Mouse (Mus musculus) liver, embryonic 14.5 days (tissue): ENCODE data around the gene Sh3bp4. TPM values are rescaled to one million over a fixed set of nuclear protein-coding genes. Genes with fewer than 3 reads are reported as not detected.

Source experiments
- ATAC-seq: fragments of 200-750 bp; cut with Nextera tagmentation; 2 replicates; pipeline ENCODE4 v1.8.0; 2017; ENCODE audit warnings: moderate number of reproducible peaks, mild to moderate bottlenecking, moderate library complexity; ENCODE audit not compliant: insufficient read depth
- DNase-seq, 3 experiments: peaks; one replicate each; pipeline ENCODE4 v3.0.0-alpha.2; 2012 to 2013; ENCODE audit warnings: low read depth in 3 of 3, low spot score in 3 of 3
- H3K27ac ChIP-seq: fragments of 300-500 bp; sonication (generic); 2 replicates; pipeline ENCODE4 v1.5.1; 2014; ENCODE audit warnings: moderate library complexity, mild to moderate bottlenecking, control low read depth, inconsistent platforms
- H3K27me3 ChIP-seq: fragments of 300-500 bp; sonication (generic); 2 replicates; pipeline ENCODE4 v1.6.1; 2014; ENCODE audit warnings: mild to moderate bottlenecking, low read length, moderate library complexity; ENCODE audit not compliant: control insufficient read depth, insufficient read depth
- H3K36me3 ChIP-seq: fragments of 300-500 bp; sonication (generic); replicated peaks from 2 replicates; pipeline ENCODE4 v1.6.1; 2014; ENCODE audit warnings: low read depth; ENCODE audit not compliant: control insufficient read depth, insufficient read depth
- H3K4me1 ChIP-seq, 2 experiments: fragments of 200-500 bp in 1 of 2; fragments of 300-500 bp in 1 of 2; sonication (generic) in 1 of 2; replicated peaks; 2 replicates each; pipeline ENCODE4 v1.6.1; 2012 to 2014; ENCODE audit warnings: antibody characterized with exemption in 1 of 2, inconsistent platforms in 1 of 2, low read length in 1 of 2; ENCODE audit not compliant: control insufficient read depth in 2 of 2, insufficient read depth in 2 of 2
- H3K4me2 ChIP-seq: fragments of 300-500 bp; sonication (generic); 2 replicates; pipeline ENCODE4 v1.6.1; 2014; ENCODE audit warnings: low read depth, mild to moderate bottlenecking, control low read depth, moderate library complexity
- H3K4me3 ChIP-seq, 2 experiments: fragments of 200-500 bp in 1 of 2; fragments of 300-500 bp in 1 of 2; sonication (generic) in 1 of 2; 2 replicates each; pipeline ENCODE4 v1.5.1; 2012 to 2014; ENCODE audit warnings: low read depth in 2 of 2, low read length in 2 of 2, mild to moderate bottlenecking in 2 of 2, control low read depth in 1 of 2, inconsistent platforms in 1 of 2, moderate library complexity in 1 of 2; ENCODE audit not compliant: insufficient read depth in 1 of 2
- H3K9ac ChIP-seq: fragments of 300-500 bp; sonication (generic); replicated peaks from 2 replicates; pipeline ENCODE4 v1.6.1; 2014; ENCODE audit warnings: mild to moderate bottlenecking, control low read depth, moderate library complexity
- H3K9me3 ChIP-seq: fragments of 300-500 bp; sonication (generic); 2 replicates; pipeline ENCODE4 v1.6.1; 2016; ENCODE audit warnings: low read length, mixed read lengths; ENCODE audit not compliant: control insufficient read depth
- CTCF ChIP-seq: IDR thresholded peaks from 2 replicates; pipeline ENCODE4 v1.5.1; 2016; ENCODE audit warnings: antibody characterized with exemption, low read depth, control low read depth
- EP300 ChIP-seq: IDR thresholded peaks from 2 replicates; pipeline ENCODE4 v1.6.1; 2016; ENCODE audit warnings: antibody characterized with exemption, low read depth
- WGBS: fragments of 180-500 bp; shearing (Covaris S2); extraction: QIAGEN DNeasy Blood & Tissue Kit; methylation state at CpG from one replicate; pipeline ENCODE4 v1.1.7; 2014; ENCODE audit not compliant: insufficient replicate concordance; 5-methylcytosine and 5-hydroxymethylcytosine counted together
- polyA plus RNA-seq, 2 experiments: library from polyadenylated mRNA; depleted of rRNA in 1 of 2; stranded (reverse) in 1 of 2; unstranded in 1 of 2; fragments of >200 nt; fragmentation: Nextera tagmentation in 1 of 2; extraction: Ambion mirVana in 1 of 2; gene quantifications; 2 replicates each; pipeline versions ENCODE4 v1.2.1 to v1.2.3; 2012 to 2014

Sh3bp4 gene
- polyA plus RNA-seq (2012; rRNA removed), result 0.51 and 0.55 TPM in 2 replicates
- polyA plus RNA-seq (2014; fragmentation: Nextera tagmentation; extraction: Ambion mirVana), result 0.63 and 0.83 TPM in 2 replicates

DNA sequence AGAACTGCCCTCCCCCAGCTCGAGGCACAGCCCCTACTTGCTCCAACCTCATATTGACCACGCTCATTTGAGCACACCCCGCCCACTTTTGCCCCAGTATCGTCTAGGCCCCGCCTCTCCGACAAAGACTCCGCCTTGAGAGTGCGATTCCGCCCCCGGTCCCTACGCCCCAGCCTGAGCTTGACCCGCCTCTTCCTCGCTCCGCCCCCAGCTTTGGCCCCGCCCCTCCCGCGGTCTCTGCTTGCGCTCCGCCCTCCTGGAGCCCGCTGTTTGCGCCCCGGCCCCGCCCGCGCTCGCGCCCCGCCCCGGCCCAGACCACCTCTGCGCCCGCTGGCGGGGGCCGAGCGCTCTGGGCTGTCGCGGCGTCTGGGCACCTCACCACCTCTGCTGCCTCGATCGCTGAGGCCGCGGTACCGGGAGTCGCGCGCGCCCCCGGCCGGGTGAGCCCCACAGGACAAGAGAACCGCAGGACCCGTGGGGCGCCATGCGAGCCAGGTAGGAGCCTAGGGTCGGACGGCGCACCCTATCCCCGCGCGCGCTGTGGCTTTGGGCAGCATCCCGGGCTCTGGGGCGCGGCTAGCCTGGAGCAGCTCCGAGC is at the start of gene Sh3bp4:
Gene Sh3bp4, plus strand, starts transcription at position 313 of the 598 bp plus-strand sequence.
- peak within 1 kb of the TSS; percentile 66 for H3K4me2 ChIP-seq
- TF ChIP-seq EP300 (no peak), CTCF (no peak)
- peaks cover 0 to 6% of the 10 kb centered on the region in 2 experiments; a peak in 2 of 4 replicates for H3K4me1 ChIP-seq
- peak; percentile 73 to 80 (median 79) for DNase-seq
- no peaks in the 10 kb centered on the region for H3K9me3 ChIP-seq
- H3K9ac ChIP-seq, result 0 out of 2 replicates have a peak within 1 kb of the TSS, but pooled peaks have one; percentile 36
- peak within 1 kb of the TSS; percentile 59 for H3K4me3 ChIP-seq
- ATAC-seq, result peak; percentile 92
- H3K36me3 ChIP-seq, result no peaks in the 10 kb centered on the region
- no peak within 1 kb of the TSS for H3K27ac ChIP-seq
- peaks cover 19% of the 10 kb centered on the region for H3K27me3 ChIP-seq
- under 1% methylated on average over 62 of the region's 63 CpGs for WGBS

DNA sequence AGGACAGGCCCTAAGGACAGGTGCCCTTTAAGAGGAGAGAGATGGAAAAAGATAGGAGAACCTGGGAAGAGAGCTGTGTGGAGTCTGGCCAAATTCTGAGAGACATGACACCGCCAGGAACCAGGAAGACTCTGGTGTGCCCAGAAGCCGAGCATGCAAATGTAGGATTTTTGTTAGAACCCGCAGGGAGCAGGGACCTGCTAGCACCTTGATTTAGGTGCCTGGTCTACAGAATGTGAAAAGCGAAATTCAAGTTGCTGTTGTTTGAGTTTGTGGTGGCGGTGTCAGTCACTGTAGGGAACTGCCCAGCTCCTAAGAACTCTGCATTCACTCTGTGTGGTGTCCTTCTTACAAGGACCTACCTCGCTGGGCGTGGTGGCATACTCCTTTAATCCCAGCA is 47.2 kb upstream of the Sh3bp4 start:
- no peak for TF ChIP-seq EP300
- no peak for TF ChIP-seq CTCF
- no peak overlapping the region for H3K4me3 ChIP-seq
- DNase-seq (no peak), ATAC-seq (no peak)
- no peak overlapping the region for H3K9ac ChIP-seq
- WGBS, result 59% methylated on average over 7 of the region's 7 CpGs
- H3K4me2 ChIP-seq, result no peak overlapping the region
- H3K9me3 ChIP-seq, result no peaks in the 10 kb centered on the region
- no peaks in the 10 kb centered on the region for H3K27me3 ChIP-seq
- no peak overlapping the region for H3K27ac ChIP-seq
- peaks cover 0 to 2% of the 10 kb centered on the region in 2 experiments; a peak in 1 of 4 replicates for H3K4me1 ChIP-seq
- H3K36me3 ChIP-seq, result no peaks in the 10 kb centered on the region

DNA sequence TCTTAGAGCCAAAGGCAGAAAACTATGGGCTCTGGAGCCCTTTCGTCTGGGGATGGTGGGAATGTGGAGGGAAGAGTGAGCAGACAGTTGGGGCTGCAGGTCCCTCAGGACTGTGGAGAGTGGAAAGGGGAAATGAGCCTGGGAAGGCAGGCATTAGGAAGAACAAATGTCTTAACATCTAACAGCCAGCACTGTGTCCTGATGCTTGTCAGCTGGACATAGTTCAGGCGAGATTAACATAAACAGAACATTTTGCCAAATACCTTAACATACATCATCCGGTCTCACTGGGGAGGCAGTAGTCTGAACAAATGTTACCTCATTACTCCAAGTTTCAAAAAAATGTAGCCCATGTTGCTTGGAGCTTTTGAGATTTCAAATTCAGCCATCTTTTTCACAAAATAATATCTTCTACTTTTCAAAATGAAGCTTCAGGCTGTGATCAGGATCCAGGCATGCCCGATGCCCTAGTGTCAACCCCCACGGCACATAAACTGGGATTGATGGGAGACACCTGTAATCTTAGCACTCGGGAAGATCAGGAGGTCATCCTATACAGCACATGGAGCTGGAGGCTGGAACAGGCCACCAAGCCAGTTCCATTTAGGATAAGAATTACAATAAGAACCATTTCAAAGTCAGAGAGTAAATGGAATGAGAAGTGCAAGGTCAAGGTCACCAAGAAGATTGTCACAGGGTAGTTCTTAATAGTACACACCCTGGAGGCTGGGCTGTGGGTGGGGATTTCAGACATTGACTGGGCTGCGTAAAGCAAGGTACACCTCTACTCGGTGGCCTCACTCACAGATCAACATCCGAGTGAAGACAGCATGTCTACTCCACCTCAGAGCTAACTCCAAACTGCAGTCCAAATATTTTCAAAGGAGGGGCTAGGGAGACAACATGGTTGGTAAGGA is 45.3 kb upstream of the Sh3bp4 start:
- Histone ChIP-seq H3K36me3 (no peaks in the 10 kb centered on the region), H3K27ac (no peak overlapping the region), H3K4me1 (peaks cover 0 to 2% of the 10 kb centered on the region in 2 experiments; a peak in 1 of 4 replicates), H3K9ac (no peak overlapping the region), H3K9me3 (no peaks in the 10 kb centered on the region), H3K4me3 (no peak overlapping the region), H3K4me2 (no peak overlapping the region), H3K27me3 (no peaks in the 10 kb centered on the region)
- 58% methylated on average over 9 of the region's 9 CpGs for WGBS
- no peak for ATAC-seq
- TF ChIP-seq EP300 (no peak), CTCF (no peak)
- no peak for DNase-seq

DNA sequence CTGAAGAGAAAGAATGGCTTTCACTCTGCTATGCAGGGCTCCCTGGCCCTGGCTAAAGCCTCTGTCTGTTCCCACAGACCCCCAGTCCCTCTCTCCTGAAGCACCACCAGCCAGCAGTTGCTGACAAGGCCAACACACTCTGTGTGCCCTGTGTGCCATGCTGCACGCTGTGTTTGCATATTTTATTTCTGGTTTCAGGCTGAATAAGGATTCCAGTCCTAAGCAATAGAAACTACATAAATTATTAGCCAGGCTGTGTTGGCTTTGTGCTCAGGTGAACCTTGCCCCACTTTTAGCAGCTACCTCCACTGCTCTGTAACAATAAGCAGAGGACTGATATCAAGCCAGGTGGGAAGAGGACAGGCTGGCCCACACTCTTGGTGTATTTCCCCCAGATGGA is 44.2 kb upstream of the Sh3bp4 start:
- Histone ChIP-seq H3K4me2 (no peak overlapping the region), H3K9ac (no peak overlapping the region), H3K4me3 (no peak overlapping the region), H3K27ac (no peak overlapping the region), H3K36me3 (no peaks in the 10 kb centered on the region), H3K4me1 (peaks cover 0 to 2% of the 10 kb centered on the region in 2 experiments; a peak in 1 of 4 replicates), H3K27me3 (no peaks in the 10 kb centered on the region), H3K9me3 (no peaks in the 10 kb centered on the region)
- WGBS, result 62% methylated on average over 1 of the region's 1 CpGs
- no peak for ATAC-seq
- no peak for TF ChIP-seq EP300
- no peak for TF ChIP-seq CTCF
- DNase-seq, result no peak
